Mouse (Mus musculus): ENCODE results near the gene Fermt2.

The Fermt2 gene

DNA sequence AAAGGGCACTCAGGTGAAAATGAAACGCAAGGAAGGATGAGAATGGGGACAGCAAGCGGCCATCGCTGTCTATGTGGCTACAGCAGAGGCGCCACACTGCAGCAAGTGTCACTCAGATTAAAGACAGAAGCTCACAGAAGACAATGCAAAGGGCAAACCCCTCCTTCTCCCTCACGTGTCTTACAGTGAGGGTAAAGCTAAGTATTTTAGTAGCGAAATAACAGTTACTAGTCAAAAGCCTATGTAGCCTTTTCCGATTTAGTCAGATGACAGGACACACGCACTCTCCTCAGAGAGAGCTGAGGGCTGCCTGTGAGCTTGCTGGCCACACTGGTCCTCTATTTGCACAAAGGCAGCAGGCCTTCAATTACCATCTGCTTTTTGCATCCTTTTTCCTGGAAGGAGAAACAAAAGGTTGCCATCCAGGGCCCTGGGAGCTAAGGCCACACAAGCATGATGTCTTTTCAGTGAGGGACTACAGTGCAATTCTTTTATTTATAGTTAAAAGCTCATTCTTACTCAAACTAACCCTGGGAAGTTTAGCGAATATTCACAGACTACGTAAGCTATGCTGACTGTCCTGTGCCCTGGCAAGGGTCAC lies 66.9 kb downstream of the Fermt2 start:
- no peak for DNase-seq

DNA sequence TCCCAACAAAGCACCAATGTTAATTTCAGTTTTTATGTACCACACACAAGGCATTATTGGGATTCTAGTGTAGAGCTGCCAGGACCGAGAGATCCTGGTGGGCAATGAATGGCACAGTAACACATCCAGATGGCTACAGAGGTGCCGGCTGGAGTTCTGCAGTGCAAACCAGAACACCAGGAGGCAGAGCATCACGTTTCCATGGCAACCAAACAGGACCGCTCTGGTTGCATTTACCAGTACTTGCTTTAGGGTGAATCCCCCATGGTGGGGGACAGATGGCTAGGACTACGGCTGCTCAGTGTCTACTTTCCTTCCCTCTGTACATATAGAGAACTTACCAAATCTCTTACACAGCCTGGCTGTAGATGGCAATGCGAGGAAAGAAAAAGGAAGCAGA lies 67.5 kb downstream of the Fermt2 start:
- DNase-seq, result peak; percentile 81

DNA sequence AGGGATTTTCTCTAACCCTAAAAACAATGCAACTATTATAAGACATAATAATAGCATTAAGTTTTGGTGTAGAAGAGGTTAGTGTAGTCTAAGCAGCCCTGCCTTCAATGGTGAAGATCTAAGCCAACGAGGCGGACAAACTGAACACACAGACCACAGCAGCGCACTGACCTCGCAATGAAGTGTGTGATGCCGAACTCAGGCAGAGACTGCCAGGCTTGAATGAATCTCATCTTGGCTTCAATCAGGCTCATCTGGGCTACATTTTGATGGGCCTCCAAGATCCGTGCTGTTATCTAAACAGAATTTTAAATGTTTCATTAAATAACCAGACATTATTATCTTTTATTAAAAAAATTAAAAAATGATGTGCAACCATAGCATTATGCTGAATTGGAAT lies 68.0 kb downstream of the Fermt2 start:
- no peak for DNase-seq

DNA sequence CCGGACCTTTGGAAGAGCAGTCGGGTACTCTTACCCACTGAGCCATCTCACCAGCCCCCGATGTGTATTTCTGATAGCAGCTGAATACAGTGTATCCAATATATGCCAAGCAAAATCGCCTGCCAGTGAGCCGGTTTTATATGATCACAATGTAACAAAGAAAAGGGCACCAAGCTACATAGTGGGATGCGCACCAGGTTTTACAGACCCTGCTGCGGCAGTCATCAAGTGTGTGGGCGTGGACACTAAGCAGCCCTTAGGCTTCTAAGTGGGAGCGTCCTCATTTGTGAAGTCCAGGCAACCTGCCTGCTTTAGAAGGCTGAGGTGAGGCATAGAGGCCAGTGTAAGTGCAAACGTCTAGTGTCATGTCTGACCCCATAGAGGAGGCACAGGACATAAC lies 69.4 kb downstream of the Fermt2 start:
- DNase-seq, result no peak

DNA sequence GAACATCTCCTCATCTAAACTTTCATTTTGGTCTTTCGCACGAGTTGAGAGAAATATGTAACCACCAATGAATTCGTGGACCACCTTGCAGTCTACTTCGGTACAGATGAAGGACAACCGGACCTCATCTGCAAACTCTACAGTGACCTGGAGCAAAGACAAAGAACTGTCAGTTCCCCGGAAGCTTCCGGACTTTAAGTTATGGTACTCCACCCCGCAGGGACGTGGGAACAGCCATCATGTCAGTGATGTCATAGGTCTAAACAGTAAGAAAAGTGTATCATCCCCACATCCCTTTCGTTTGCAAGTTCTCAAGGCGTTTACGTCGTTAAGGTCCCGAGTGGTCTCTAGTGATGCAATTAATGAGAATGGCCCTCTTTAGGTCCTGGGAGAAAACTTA lies 70.0 kb downstream of the Fermt2 start:
- no peak for DNase-seq

DNA sequence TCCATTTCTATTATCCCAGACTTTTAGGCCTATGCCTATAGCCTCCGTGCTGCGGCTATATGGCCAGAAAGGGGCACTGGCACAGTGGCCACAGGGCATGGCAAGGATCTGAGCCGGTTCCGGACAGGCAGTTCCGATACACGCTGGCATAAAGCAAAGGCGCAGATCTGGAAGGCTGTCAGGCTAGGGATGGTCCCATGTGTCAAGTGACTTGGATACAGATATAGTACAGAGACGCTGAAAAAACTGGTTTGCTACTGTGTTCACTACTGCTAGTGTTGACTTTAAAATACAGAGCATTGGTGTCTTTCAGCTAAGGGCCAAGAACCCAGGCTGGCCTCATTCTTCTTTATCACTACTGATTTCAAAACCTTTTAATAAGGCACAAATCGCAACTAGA lies 72.9 kb downstream of the Fermt2 start:
- no peak for DNase-seq

DNA sequence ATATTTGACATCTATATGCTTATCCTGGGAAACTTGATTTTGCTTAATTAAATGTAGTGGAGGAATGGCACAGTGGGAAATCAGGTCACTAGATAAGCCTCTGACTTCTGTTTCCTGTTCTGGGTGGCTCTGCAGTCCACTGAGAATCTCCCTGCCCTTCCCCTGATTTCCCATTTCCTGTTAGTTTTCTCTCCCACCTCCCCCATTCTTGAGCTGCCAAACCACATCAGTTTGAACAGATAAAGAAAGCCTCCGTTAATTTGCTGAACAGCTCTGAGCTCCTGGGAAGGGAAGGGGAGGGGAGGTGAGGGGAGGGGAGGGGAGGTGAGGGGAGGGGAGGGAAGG lies 73.4 kb downstream of the Fermt2 start:
- DNase-seq, result no peak

DNA sequence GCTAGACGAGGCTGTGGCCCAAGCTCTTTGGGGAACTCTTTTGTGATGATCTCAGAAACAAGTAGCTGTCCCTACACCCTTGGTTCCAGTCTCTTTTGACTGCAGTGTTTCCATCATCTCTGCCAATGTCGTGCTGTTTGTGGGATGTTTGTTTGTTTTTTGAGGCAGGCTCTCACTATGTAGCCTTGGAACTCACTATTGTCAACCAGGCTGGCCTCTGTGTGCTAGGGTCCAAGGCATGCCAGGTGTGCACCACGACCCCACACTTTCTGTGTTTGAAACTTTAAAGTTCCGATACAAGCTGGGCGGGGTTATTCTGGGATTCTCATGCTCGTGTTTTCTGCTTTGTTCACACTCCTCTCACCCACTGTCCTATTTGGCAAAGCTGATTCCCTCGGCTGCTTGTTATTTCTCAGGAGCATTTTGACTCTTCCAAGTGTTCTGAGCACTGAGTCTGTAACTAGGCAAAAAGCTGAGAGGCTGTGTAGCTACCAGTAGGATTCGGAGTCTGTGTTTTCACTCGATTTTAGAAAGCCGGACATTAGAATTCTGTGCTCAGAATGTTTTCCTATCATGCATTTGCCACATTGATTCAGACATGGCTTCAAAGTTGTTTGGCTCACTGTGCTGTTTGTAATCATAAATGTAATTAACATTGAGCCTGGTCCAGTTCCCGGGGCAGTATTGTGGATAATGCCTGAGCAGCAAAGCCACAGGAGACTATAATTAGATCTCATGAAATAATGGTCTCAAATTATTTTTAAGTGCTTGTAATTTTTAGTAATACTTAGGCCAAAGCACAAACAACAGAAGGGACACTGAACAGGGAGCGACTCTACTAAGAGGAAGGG lies 74.0 kb downstream of the Fermt2 start:
- DNase-seq, result no peak

DNA sequence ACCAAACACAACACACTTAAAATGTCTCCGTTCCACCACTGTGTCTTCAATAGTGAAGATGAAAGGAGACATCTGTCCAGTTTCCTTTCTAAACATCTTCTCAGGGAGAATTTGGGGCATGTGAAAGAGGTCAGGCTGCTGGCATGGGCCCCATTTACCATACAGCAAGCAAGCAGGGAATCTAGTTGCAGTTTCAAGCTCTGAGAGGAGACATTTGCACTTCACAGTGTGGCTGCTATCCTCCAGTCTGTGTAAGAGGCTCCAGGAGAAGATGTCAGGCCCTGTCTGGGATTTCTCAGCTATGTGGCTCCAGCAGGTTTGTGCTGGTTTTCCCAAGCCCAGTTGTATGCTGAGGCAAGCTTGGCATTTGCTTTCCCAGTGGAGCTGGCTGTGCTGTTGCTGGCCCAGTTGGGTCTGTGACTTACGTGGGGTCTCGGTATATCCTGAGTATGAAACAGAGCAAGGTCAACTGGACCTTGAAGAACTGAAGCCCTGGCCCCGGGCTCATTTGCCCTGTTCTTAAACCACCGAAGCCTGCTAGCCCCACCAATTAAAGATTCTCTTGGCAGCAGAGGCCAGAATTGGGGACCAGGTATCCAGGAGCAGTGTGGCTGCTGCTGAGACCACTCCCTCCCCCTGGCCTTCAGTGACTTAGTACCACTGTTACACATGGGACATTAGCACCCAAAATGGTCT lies 76.2 kb downstream of the Fermt2 start:
- DNase-seq, result no peak

DNA sequence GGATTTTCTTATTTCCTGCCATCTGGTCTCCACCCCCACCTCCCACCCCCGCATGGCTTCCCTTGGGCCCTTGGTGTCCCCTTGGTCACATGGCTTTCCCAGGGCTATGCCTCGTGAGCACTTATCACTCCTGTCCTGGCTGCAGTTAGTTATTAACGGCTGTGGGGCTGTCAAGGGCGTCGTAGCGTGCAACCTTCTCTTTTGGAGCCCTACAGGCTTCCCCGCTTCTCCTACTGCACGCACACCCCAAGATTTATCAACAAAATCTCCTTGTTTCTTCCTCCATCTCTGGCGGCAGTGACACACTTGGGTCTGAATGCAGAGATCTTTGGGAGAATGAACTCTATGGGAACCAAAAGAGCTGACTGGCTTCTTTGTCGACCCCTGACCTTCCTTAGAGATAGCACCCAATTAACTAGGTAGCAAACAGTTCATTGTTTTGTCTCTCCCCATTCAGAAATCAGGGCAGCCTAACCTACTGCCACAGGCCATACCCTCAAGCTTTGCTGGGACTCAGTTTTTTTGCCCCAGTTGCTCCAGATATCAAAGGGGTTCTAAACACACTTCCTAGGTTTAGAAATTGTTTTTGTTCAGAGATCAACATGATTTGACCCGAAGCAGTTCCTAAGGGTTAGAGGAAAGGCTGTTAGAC lies 76.9 kb downstream of the Fermt2 start:
- no peak for DNase-seq

DNA sequence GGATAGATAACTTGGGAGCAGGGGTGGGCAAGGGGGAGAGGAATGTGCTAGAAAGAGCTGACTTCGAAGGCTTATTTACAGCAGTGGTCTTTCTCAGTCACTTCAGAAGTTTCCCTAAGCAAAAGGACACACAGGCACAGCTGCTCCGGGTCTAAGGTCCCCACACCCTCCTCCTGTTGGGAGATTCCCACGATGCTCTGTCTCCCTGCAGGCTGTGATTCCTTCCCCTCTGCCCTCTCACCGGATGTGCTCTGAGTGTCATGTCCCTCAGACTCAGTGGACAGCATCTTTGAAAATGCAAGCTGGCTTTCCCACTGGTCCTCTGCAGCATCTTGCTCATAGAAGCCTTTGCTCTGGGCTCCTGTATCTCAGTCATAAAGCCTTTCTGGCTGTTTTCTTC lies 77.8 kb downstream of the Fermt2 start:
- DNase-seq, result no peak

DNA sequence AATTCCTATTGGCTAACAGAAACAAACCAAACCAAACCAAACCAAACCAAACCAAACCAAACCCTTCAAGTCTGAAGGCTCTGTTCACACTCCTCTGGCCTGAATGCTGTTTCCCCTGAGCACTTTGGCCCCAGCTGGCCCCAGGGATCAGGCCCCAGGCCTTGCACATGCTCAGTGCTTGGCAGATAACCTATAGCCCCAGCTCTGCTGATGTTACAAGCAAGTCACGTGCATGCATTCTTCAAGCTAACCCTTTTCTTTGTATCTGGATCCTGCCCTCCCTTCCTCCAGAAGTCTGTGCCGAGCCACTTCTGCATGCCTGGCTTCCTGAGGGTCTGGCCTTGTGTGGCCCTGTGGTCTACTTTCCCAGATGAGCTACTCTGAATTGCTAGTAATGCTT lies 78.8 kb downstream of the Fermt2 start:
- no peak for DNase-seq

DNA sequence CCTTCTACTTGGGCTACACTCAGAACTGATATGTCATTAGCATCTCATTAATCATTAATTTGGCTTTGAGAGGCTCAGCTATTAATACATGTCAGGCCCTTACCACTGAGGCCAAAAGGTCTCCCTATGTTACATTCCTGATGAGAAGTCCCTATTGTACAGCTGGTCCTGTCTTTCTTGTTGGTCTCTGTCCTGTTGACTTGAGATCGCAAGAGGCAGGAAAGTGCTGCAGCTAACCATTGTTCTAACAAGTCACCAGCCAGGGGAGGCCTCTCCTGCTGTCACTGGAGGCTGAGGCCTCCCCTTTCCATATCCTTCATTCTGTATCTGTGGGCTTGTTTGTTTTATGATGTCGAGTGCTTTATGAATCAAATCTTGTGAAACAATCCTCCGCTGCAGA lies 83.1 kb downstream of the Fermt2 start:
- DNase-seq, result no peak

DNA sequence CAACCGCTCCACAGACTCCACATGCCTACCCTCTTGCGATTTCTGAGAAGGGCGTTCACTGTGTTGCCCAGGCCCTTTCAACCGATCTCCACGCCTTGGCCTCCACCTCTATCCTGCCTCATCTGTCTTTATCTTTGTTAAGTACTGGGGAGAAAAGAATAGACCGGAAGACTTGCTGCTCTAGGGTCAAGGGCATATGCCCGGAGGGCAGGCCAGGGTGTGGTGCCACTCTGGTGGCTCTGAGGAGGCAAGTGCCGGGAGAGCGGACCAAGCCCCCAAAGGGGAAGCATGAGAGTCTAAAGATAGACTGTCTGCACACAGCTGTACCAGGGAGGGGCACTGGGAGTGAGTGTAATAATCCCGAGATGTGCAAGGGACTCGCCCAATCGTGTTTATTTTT lies 84.5 kb downstream of the Fermt2 start:
- no peak for DNase-seq

DNA sequence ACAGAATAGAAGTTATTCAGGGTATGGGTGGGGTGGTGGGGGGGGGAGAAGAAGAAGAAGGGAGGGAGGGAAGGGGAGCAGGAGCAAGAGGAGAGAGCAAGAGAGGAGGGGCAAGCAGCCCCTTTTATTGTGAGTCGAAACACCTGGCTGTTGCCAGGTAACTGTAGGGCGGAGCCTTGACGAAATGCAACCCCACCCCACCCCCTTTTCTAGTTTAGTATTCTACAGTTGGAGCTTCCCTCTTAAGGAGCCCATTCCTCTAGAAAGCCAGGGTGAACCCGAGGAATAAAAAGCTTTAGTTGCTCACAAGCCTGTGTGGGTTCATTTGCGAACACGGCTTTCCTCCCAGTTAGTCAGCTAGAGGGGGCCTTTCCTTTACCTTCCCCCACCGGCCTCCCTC lies 85.0 kb downstream of the Fermt2 start:
- no peak for DNase-seq

DNA sequence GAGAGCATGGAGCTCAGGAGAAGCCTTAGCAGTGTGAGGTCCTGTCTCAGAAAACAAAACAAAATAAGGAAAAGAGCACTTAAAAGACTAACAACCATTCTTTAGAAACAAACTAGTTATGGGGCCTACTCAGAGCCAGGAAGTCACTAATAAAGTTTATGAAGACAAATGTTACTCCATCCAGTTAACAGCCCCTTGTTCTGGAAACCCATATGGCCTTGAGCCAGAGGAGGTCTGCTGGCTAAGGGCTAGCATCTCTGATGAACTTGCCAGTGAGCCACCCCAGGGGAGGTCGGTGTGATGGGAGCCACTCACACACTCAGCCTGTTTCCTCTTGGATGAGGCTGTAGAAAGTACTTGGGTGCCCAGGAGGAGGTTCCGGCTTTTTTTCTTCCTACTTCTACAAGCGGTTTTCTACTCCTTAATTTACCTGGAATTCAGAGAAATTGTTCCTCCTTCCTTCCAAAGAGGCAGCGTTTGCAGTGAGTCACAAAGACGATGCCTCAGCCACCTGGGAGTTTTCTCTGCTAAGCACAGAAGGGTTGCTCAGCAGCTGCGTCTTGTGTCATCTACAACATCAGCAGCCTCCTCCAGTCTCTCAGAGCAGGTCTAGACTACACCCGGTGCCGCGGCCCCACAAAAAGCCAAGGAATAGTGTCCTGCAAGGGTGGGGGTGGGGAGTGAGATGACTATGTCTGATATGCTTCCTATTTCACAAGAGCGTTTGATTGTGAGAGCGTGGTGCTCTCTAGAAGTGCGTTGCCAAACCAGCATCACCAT lies 86.9 kb downstream of the Fermt2 start:
- no peak for DNase-seq

DNA sequence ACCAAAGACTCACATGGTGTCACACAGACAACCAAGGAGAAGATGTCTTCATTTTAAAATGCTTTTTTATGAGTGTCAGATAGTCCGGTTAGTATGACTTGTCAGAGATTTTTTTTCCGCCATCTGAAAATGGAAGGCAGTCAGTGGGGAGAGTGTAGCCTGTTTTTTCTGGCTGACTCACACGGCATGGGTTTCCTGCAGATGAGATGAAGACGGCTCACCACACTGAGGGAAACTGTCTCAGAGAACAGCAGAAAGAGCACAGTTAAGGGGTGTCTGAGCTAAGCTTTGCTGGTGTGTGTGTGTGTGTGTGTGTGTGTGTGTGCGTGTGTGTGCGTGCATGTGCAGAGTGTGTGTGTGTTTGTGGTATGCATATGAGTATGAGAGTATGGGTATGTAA lies 88.6 kb downstream of the Fermt2 start:
- no peak for DNase-seq

DNA sequence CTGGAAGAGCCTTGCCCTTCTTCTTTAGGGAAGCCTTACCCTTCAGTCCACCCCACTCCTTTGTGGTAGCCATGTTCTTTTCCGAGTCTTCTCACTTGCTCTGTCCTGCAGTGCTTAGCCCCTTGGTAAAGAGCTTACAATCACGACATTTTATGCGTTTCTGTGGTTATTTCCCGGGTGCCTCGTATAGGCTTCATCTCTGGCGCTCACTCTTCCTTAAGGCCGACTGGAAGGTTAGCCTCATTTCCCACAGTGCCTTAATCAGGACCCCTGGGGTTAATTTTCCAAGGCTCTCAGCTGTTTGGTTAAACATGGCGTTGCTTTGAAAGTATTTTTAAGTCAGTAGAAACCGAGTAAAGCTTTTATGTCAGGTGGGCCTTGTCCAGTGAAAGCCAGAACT lies 90.5 kb downstream of the Fermt2 start:
- no peak for DNase-seq

DNA sequence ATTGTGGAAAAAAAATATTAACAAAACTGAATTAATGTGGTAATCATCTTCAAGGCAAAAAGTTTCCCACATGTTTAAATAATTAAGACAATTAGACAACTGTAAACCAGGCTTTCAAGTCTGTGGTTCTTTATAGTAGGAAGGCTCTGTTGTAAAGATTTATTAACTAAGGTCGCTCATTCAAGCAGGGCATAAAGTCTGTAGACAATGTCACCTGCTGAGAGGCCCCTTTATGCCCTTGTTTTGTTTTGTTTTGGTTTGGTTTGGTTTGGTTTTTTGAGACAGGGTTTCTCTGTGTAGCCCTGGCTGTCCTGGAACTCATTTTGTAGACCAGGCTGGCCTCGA lies 91.0 kb downstream of the Fermt2 start:
- DNase-seq, result no peak

DNA sequence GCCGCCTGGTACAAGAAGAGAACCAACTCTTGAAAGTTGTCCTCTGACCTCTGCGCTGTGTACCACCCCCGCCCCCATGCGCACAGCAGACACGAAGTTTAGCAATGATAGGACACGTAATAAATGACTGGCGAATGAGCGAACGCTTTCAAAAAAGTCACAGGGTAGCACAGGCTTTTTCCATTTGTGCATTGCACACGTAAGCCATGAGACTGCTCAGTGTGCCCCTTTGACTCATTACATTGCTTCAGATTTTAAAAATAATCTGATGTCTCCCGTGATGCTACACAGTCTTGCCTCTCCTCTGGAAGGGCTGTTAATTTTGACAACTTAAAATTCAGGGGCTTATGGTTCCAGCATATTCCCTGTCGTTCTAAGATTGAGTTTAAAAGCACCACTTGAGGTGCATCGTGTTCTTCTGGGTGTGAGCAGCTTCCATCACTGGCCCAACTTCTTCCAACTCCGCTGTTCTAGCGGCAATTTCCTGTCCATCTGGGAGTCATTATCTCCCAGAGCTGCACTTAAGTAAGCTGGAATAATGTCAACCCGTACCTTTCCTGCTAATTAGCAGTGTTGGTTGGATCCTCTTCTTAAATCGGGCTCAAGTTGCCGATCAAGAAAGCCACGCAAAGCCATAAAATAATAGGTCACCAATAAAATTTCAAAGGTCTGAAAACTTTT lies 91.5 kb downstream of the Fermt2 start:
- peak; percentile 69 for DNase-seq

DNA sequence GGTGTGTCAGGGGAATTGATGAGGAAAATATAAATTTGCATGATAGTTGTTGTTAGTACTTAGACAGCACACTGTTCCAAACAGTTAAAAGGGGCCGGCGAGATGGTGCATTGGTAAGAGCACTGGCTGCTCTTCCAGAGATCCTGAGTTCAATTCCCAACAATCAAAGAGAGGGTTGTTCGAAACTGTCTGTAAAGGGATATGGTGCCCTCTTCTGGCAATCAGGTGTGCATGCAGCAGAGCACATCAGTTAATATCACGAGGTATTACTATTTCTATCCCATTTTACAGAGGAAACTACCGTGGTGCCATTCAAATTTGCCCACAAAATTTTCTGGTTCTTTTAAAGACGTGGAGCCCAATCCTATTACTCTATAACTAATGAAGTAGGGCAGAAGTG lies 95.7 kb downstream of the Fermt2 start:
- DNase-seq, result no peak

DNA sequence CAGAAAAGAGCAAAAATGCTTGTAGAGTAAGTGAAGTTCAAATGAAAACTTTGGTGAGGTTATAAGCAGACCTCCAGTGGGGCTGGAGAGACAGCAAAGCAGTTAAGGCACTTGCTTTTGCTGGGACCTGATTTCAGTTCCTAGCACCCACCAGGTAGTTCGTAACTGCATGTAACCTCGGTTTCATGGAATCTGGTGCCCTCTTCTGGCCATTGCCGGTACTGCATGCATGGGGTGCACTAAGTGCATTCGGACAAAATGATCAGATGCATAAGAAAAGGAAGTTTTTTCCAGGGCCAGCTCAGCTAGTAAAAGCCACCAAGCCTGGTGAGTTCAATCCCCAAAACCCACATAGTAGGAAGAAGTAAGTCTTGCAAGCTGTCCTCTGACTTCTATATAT lies 97.9 kb downstream of the Fermt2 start:
- no peak for DNase-seq
